Mouse (Mus musculus): ENCODE results near the gene Astn1. TPM values are rescaled to one million over a fixed set of nuclear protein-coding genes. Genes with fewer than 3 reads are reported as not detected.

Astn1 gene
- total and polyA plus RNA-seq, 3 experiments, result not detected

- H3K36me3 ChIP-seq (ENCODE audit: control insufficient read depth in 1 of 2, insufficient read depth in 2 of 2, low read length in 2 of 2), result no peaks in the 10 kb centered on the region
- H3K4me3 ChIP-seq (ENCODE audit: control insufficient read depth in 1 of 2, insufficient read depth in 1 of 2, low read depth in 2 of 2, low read length in 2 of 2), result no peak overlapping the region
- H3K9ac ChIP-seq (ENCODE audit: control insufficient read depth, low read depth, low read length, poor library complexity, severe bottlenecking), result no peak overlapping the region
- no peaks in the 10 kb centered on the region for H3K27me3 ChIP-seq (ENCODE audit: control insufficient read depth in 1 of 2, insufficient read depth in 2 of 2, low read length in 2 of 2)
- H3K4me1 ChIP-seq (ENCODE audit: control insufficient read depth in 1 of 2, insufficient read depth in 2 of 2, low read length in 2 of 2), result no peaks in the 10 kb centered on the region
- no peaks in the 10 kb centered on the region for H3K79me2 ChIP-seq (ENCODE audit: control insufficient read depth, insufficient read depth, low read length, poor library complexity)
- H3K9me3 ChIP-seq (replicated peaks; ENCODE audit: insufficient read depth, low read length), result no peaks in the 10 kb centered on the region
- no peak for TF ChIP-seq NRF1 (IDR thresholded peaks at IDR 0.05; ENCODE audit: insufficient read depth, low read depth, low read length, poor library complexity, severe bottlenecking)
- no peak for TF ChIP-seq ZMIZ1 (IDR thresholded peaks at IDR 0.05; ENCODE audit: low read depth, low read length)
- TF ChIP-seq BHLHE40 (IDR thresholded peaks at IDR 0.05; ENCODE audit: borderline replicate concordance, low read depth, low read length), result no peak
- TF ChIP-seq CHD1 (IDR thresholded peaks at IDR 0.05; ENCODE audit: low read depth, low read length), result no peak
- no peak for TF ChIP-seq GABPA (IDR thresholded peaks at IDR 0.05; ENCODE audit: low read depth, low read length)
- no peak overlapping the region for H3K27ac ChIP-seq (ENCODE audit: control insufficient read depth, low read depth, low read length)
- no peak for DNase-seq (ENCODE audit: low read depth, low spot score)
These were observed 118.2 kb downstream of the Astn1 start for GRCm38 (mm10) chr1:158480285-158480684.

- TF ChIP-seq MYB (IDR thresholded peaks at IDR 0.05; ENCODE audit: low read depth, low read length) (no peak), UBTF (IDR thresholded peaks at IDR 0.05; ENCODE audit: borderline replicate concordance, insufficient read depth, low read depth, low read length) (no peak), CHD2 (IDR thresholded peaks at IDR 0.05; ENCODE audit: low read length) (no peak), MXI1 (IDR thresholded peaks at IDR 0.05; ENCODE audit: low read depth, low read length) (no peak), NRF1 (IDR thresholded peaks at IDR 0.05; ENCODE audit: insufficient read depth, low read depth, low read length, poor library complexity, severe bottlenecking) (no peak), TBP (IDR thresholded peaks at IDR 0.05; ENCODE audit: low read depth, low read length) (no peak), MYC (IDR thresholded peaks at IDR 0.05; ENCODE audit: low read depth, low read length) (no peak), CHD1 (IDR thresholded peaks at IDR 0.05; ENCODE audit: low read depth, low read length) (no peak), TAL1 (IDR thresholded peaks at IDR 0.05; ENCODE audit: low read length) (no peak), POLR2AphosphoS2 (IDR thresholded peaks at IDR 0.05; ENCODE audit: low read length) (no peak), RAD21 (IDR thresholded peaks at IDR 0.05; ENCODE audit: low read depth, low read length) (no peak), BHLHE40 (IDR thresholded peaks at IDR 0.05; ENCODE audit: borderline replicate concordance, low read depth, low read length) (no peak), ZC3H11A (IDR thresholded peaks at IDR 0.05; ENCODE audit: low read depth, low read length) (no peak), EP300 (IDR thresholded peaks at IDR 0.05; ENCODE audit: low read depth in 1 of 2, low read length in 2 of 2) (no peak), NELFE (IDR thresholded peaks at IDR 0.05; ENCODE audit: low read depth, low read length) (no peak), USF2 (IDR thresholded peaks at IDR 0.05; ENCODE audit: borderline replicate concordance in 1 of 2, insufficient read depth in 1 of 2, low read depth in 1 of 2, low read length in 2 of 2) (no peak), TCF12 (IDR thresholded peaks at IDR 0.05; ENCODE audit: low read depth, low read length) (no peak), RCOR1 (IDR thresholded peaks at IDR 0.05; ENCODE audit: low read depth, low read length) (no peak), SMC3 (IDR thresholded peaks at IDR 0.05; ENCODE audit: low read depth, low read length) (no peak), USF1 (IDR thresholded peaks at IDR 0.05; ENCODE audit: low read depth, low read length) (no peak)
- no peak overlapping the region for H3K9ac ChIP-seq (ENCODE audit: control insufficient read depth, low read depth, low read length, poor library complexity, severe bottlenecking)
These were observed 121.7 kb downstream of the Astn1 start for GRCm38 (mm10) chr1:158483733-158484132.

More at GRCm38 (mm10) chr1:158483733-158484132, 121.7 kb downstream of the Astn1 start:
- Histone ChIP-seq H3K27me3 (ENCODE audit: control insufficient read depth in 1 of 2, insufficient read depth in 2 of 2, low read length in 2 of 2) (no peaks in the 10 kb centered on the region), H3K4me1 (ENCODE audit: control insufficient read depth in 1 of 2, insufficient read depth in 2 of 2, low read length in 2 of 2) (no peaks in the 10 kb centered on the region), H3K79me2 (ENCODE audit: control insufficient read depth, insufficient read depth, low read length, poor library complexity) (no peaks in the 10 kb centered on the region), H3K9me3 (replicated peaks; ENCODE audit: insufficient read depth, low read length) (no peaks in the 10 kb centered on the region), H3K4me3 (ENCODE audit: control insufficient read depth in 1 of 2, insufficient read depth in 1 of 2, low read depth in 2 of 2, low read length in 2 of 2) (no peak overlapping the region), H3K36me3 (ENCODE audit: control insufficient read depth in 1 of 2, insufficient read depth in 2 of 2, low read length in 2 of 2) (no peaks in the 10 kb centered on the region), H3K27ac (ENCODE audit: control insufficient read depth, low read depth, low read length) (no peak overlapping the region)
- DNase-seq (ENCODE audit: low read depth, low spot score), result no peak

Measured in MEL (cell line).